Comparison of ENCODE assay signal across 26 mouse cellular contexts in the genomic region with DNA sequence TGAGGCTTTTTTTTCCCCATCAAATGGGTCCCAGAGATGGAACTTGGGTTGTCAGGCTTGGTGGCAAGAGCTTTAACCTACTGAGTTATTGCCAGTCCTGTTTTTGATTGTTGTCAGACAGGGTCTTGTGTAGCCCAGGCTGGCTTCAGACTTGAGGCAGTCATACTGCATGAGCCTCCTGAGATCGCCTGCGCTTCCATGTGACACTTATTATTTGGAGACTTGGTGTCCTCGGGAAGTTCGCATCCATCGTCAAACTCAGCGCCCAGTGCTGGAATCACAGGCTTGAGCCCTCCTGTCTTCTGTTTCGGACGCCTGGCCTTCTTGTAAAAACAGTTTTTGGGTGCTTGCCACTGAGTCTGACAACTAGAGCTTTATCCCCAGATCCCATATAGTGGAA. TPM values are rescaled to one million over a fixed set of nuclear protein-coding genes. Genes with fewer than 3 reads are reported as not detected.
DNase-seq lines count a peak whose midpoint lies in the region; ATAC-seq and TF ChIP-seq lines count a peak whose summit lies in the region.
"Had no signal": no experiment of that assay in that cellular context is flagged by ENCODE, and none has a peak within 500 bp of the region (broad histone marks: within the 10 kb centered on the region; RNA-seq: fewer than 3 reads in every experiment).

No protein-coding gene starts in this region.

- intact Hi-C loops in heart, postnatal 10 days (cut with DNase I), result no loop called here

- H3K36me3 ChIP-seq in heart, embryonic 10.5 days, result peaks cover 73% of the 10 kb centered on the region
- H3K36me3 ChIP-seq in liver, embryonic 12.5 days, result peaks cover 81% of the 10 kb centered on the region
- H3K36me3 ChIP-seq in liver, postnatal 0 days (replicated peaks; ENCODE audit: insufficient read depth, low read length), result peaks cover 45% of the 10 kb centered on the region
- peaks cover 48% of the 10 kb centered on the region for H3K36me3 ChIP-seq in liver, embryonic 14.5 days (replicated peaks; ENCODE audit: control insufficient read depth, insufficient read depth, low read depth)
- peaks cover 22% of the 10 kb centered on the region for H3K36me3 ChIP-seq in stomach, postnatal 0 days (ENCODE audit: control insufficient read depth, insufficient read depth, low read length)

- TF ChIP-seq EP300 in liver, postnatal 0 days (IDR thresholded peaks at IDR 0.05; ENCODE audit: low read depth), result no peak
- TF ChIP-seq EP300 in liver, embryonic 14.5 days (IDR thresholded peaks at IDR 0.05; ENCODE audit: low read depth), result no peak
- no peak for TF ChIP-seq EP300 in stomach, postnatal 0 days (optimal IDR thresholded peaks at IDR 0.05)

- no peak for TF ChIP-seq CTCF in liver, postnatal 0 days (IDR thresholded peaks at IDR 0.05; ENCODE audit: low read depth)
- no peak for TF ChIP-seq CTCF in liver, embryonic 14.5 days (IDR thresholded peaks at IDR 0.05; ENCODE audit: low read depth)
- no peak for TF ChIP-seq CTCF in stomach, postnatal 0 days (IDR thresholded peaks at IDR 0.05; ENCODE audit: low read depth)

- no peak overlapping the region for H3K4me3 ChIP-seq in heart, embryonic 10.5 days
- H3K4me3 ChIP-seq in liver, embryonic 12.5 days, result no peak overlapping the region
- no peak overlapping the region for H3K4me3 ChIP-seq in liver, postnatal 0 days (ENCODE audit: low read depth, low read length)
- H3K4me3 ChIP-seq in liver, embryonic 14.5 days (ENCODE audit: insufficient read depth in 1 of 2, low read depth in 2 of 2, low read length in 2 of 2), result no peak overlapping the region
- no peak overlapping the region for H3K4me3 ChIP-seq in stomach, postnatal 0 days (ENCODE audit: low read depth, low read length)
- H3K4me3 ChIP-seq: embryonic facial prominence, embryonic 12.5 days; embryonic facial prominence, embryonic 15.5 days; forebrain, embryonic 10.5 days; forebrain, embryonic 13.5 days; heart, embryonic 13.5 days; hindbrain, embryonic 10.5 days; hindbrain, embryonic 13.5 days; intestine, embryonic 15.5 days had no signal

- no peaks in the 10 kb centered on the region for H3K27me3 ChIP-seq in heart, embryonic 10.5 days (ENCODE audit: insufficient read depth, poor library complexity, severe bottlenecking)
- no peaks in the 10 kb centered on the region for H3K27me3 ChIP-seq in liver, embryonic 12.5 days (replicated peaks)
- no peaks in the 10 kb centered on the region for H3K27me3 ChIP-seq in liver, postnatal 0 days (ENCODE audit: insufficient read depth, low read length)
- H3K27me3 ChIP-seq in liver, embryonic 14.5 days (ENCODE audit: control insufficient read depth, insufficient read depth, low read length), result no peaks in the 10 kb centered on the region
- H3K27me3 ChIP-seq in stomach, postnatal 0 days (ENCODE audit: control insufficient read depth, insufficient read depth, low read length), result no peaks in the 10 kb centered on the region
- H3K27me3 ChIP-seq: embryonic facial prominence, embryonic 12.5 days; embryonic facial prominence, embryonic 15.5 days; forebrain, embryonic 13.5 days; heart, embryonic 13.5 days; hindbrain, embryonic 13.5 days; intestine, embryonic 15.5 days had no signal

- 94% methylated on average over 8 of the region's 8 CpGs for WGBS in heart, embryonic 10.5 days
- WGBS in liver, embryonic 12.5 days (ENCODE audit: insufficient replicate concordance), result 88% methylated on average over 8 of the region's 8 CpGs
- WGBS in liver, postnatal 0 days (ENCODE audit: insufficient replicate concordance), result 94% methylated on average over 8 of the region's 8 CpGs
- WGBS in liver, embryonic 14.5 days (ENCODE audit: insufficient replicate concordance), result 89% methylated on average over 8 of the region's 8 CpGs
- 95% methylated on average over 8 of the region's 8 CpGs for WGBS in stomach, postnatal 0 days

- peak overlapping the region; percentile 66; the same call in 1 of the 2 replicates for H3K9ac ChIP-seq in liver, embryonic 12.5 days
- H3K9ac ChIP-seq in liver, postnatal 0 days (replicated peaks), result no peak overlapping the region
- peak overlapping the region; percentile 54; the same call in 1 of the 2 replicates for H3K9ac ChIP-seq in liver, embryonic 14.5 days (replicated peaks)
- no peak overlapping the region for H3K9ac ChIP-seq in stomach, postnatal 0 days (ENCODE audit: low read length)
- H3K9ac ChIP-seq: embryonic facial prominence, embryonic 12.5 days; embryonic facial prominence, embryonic 15.5 days; forebrain, embryonic 13.5 days; heart, embryonic 13.5 days; hindbrain, embryonic 13.5 days; intestine, embryonic 15.5 days had no signal

- no peaks in the 10 kb centered on the region for H3K9me3 ChIP-seq in heart, embryonic 10.5 days
- H3K9me3 ChIP-seq in liver, embryonic 12.5 days (replicated peaks), result no peaks in the 10 kb centered on the region
- H3K9me3 ChIP-seq in liver, postnatal 0 days (ENCODE audit: low read length), result no peaks in the 10 kb centered on the region
- no peaks in the 10 kb centered on the region for H3K9me3 ChIP-seq in liver, embryonic 14.5 days (ENCODE audit: control insufficient read depth, low read length)
- no peaks in the 10 kb centered on the region for H3K9me3 ChIP-seq in stomach, postnatal 0 days (ENCODE audit: control insufficient read depth, low read length)
- H3K9me3 ChIP-seq: embryonic facial prominence, embryonic 12.5 days; embryonic facial prominence, embryonic 15.5 days; forebrain, embryonic 10.5 days; forebrain, embryonic 13.5 days; heart, embryonic 13.5 days; hindbrain, embryonic 10.5 days; hindbrain, embryonic 13.5 days; intestine, embryonic 15.5 days had no signal

- H3K4me2 ChIP-seq in liver, embryonic 12.5 days, result peak overlapping the region; percentile 58
- H3K4me2 ChIP-seq in liver, postnatal 0 days (ENCODE audit: low read depth, low read length), result no peak overlapping the region
- H3K4me2 ChIP-seq in liver, embryonic 14.5 days (ENCODE audit: low read depth), result peak overlapping the region; percentile 20; the same call in 1 of the 2 replicates
- no peak overlapping the region for H3K4me2 ChIP-seq in stomach, postnatal 0 days (replicated peaks; ENCODE audit: low read depth)
- H3K4me2 ChIP-seq: embryonic facial prominence, embryonic 12.5 days; embryonic facial prominence, embryonic 15.5 days; forebrain, embryonic 13.5 days; heart, embryonic 13.5 days; hindbrain, embryonic 13.5 days; intestine, embryonic 15.5 days had no signal

- H3K27ac ChIP-seq in heart, embryonic 10.5 days, result no peak overlapping the region
- peak overlapping the region; percentile 98 for H3K27ac ChIP-seq in liver, embryonic 12.5 days
- H3K27ac ChIP-seq in liver, postnatal 0 days (ENCODE audit: low read depth), result no peak overlapping the region
- peak overlapping the region; percentile 98 for H3K27ac ChIP-seq in liver, embryonic 14.5 days
- H3K27ac ChIP-seq in stomach, postnatal 0 days (replicated peaks), result no peak overlapping the region
- H3K27ac ChIP-seq: embryonic facial prominence, embryonic 12.5 days; embryonic facial prominence, embryonic 15.5 days; forebrain, embryonic 10.5 days; forebrain, embryonic 13.5 days; heart, embryonic 13.5 days; hindbrain, embryonic 10.5 days; hindbrain, embryonic 13.5 days; intestine, embryonic 15.5 days had no signal

- peak; percentile 63 for DNase-seq in heart, embryonic 10.5 days (ENCODE audit: low spot score)
- no peak for DNase-seq in heart, postnatal 10 days
- DNase-seq in liver, postnatal 0 days, result no peak
- DNase-seq in liver, embryonic 14.5 days (ENCODE audit: low read depth in 3 of 3, low spot score in 3 of 3), result no peak
- DNase-seq in stomach, postnatal 0 days (ENCODE audit: low spot score), result peak; percentile 7
- DNase-seq in spleen, adult 12 weeks (ENCODE audit: low spot score), result no peak
- DNase-seq in adrenal gland, adult (ENCODE audit: inconsistent age in 2 of 2, low spot score in 1 of 2), result no peak
- DNase-seq: adrenal gland, postnatal 10 days; adrenal gland, postnatal 36 days; cerebellum, adult 18-20 months; cerebellum, adult 9-10 months; cerebellum, postnatal 14 days; gastrocnemius, postnatal 25 days had no signal

- no peak for ATAC-seq in liver, embryonic 12.5 days
- no peak for ATAC-seq in liver, postnatal 0 days
- ATAC-seq in liver, embryonic 14.5 days (ENCODE audit: insufficient read depth), result no peak
- ATAC-seq in stomach, postnatal 0 days (ENCODE audit: low FRiP score, low TSS enrichment), result no peak
- ATAC-seq: activated CD4-positive, CD25-positive, alpha-beta regulatory T cell, adult 4 months; CD4-positive, CD25-positive, alpha-beta regulatory T cell, adult 4 months; forebrain, embryonic 13.5 days; forebrain, embryonic 16.5 days; hindbrain, embryonic 16.5 days; intestine, embryonic 15.5 days had no signal

- H3K4me1 ChIP-seq in heart, embryonic 10.5 days, result peaks cover 13% of the 10 kb centered on the region
- H3K4me1 ChIP-seq in liver, embryonic 12.5 days, result peaks cover 74% of the 10 kb centered on the region
- peaks cover 18% of the 10 kb centered on the region for H3K4me1 ChIP-seq in liver, postnatal 0 days (ENCODE audit: insufficient read depth)
- peaks cover 36 to 50% of the 10 kb centered on the region in 2 experiments for H3K4me1 ChIP-seq in liver, embryonic 14.5 days (replicated peaks; ENCODE audit: control insufficient read depth in 2 of 2, insufficient read depth in 2 of 2, low read length in 1 of 2)
- 0 out of 2 replicates have a peak, but pooled peaks cover 4% of the 10 kb centered on the region for H3K4me1 ChIP-seq in stomach, postnatal 0 days (replicated peaks; ENCODE audit: control insufficient read depth, insufficient read depth)

RNA-seq across cellular contexts. Expression of a gene that starts 4.7 kb away (rescaled TPM):
- polyA plus RNA-seq in heart, embryonic 10.5 days (2016; fragmentation: Nextera tagmentation; extraction: Ambion mirVana), result 1.6 and 2.1 TPM in 2 replicates
- total RNA-seq in heart, postnatal 10 days (2021), result 1 to 10 TPM; 3.0 to 3.5 TPM
- polyA plus RNA-seq in liver, embryonic 12.5 days (2016; fragmentation: Nextera tagmentation; extraction: Ambion mirVana), result 2.3 and 2.7 TPM in 2 replicates
- 0.79 and 0.82 TPM in 2 replicates for polyA plus RNA-seq in liver, postnatal 0 days (2015; fragmentation: Nextera tagmentation; extraction: Ambion mirVana)
- polyA plus RNA-seq in liver, embryonic 14.5 days (2012; rRNA removed), result 0.86 and 0.95 TPM in 2 replicates
- 0.86 and 1.7 TPM in 2 replicates for polyA plus RNA-seq in liver, embryonic 14.5 days (2014; fragmentation: Nextera tagmentation; extraction: Ambion mirVana)
- 1.1 and 1.5 TPM in 2 replicates for polyA plus RNA-seq in stomach, postnatal 0 days (2015; fragmentation: Nextera tagmentation; extraction: Ambion mirVana)

RNA-seq across cellular contexts. Expression of a gene that starts 4.7 kb away (rescaled TPM):
- polyA plus RNA-seq in heart, embryonic 10.5 days (2016; fragmentation: Nextera tagmentation; extraction: Ambion mirVana), result 36.5 and 42.8 TPM in 2 replicates
- total RNA-seq in heart, postnatal 10 days (2021), result 10 to 100 TPM; 21.9 to 23.0 TPM
- polyA plus RNA-seq in liver, embryonic 12.5 days (2016; fragmentation: Nextera tagmentation; extraction: Ambion mirVana), result 31.2 and 32.6 TPM in 2 replicates
- 13.5 and 14.4 TPM in 2 replicates for polyA plus RNA-seq in liver, postnatal 0 days (2015; fragmentation: Nextera tagmentation; extraction: Ambion mirVana)
- 20.7 and 23.1 TPM in 2 replicates for polyA plus RNA-seq in liver, embryonic 14.5 days (2012; rRNA removed)
- 23.2 and 25.7 TPM in 2 replicates for polyA plus RNA-seq in liver, embryonic 14.5 days (2014; fragmentation: Nextera tagmentation; extraction: Ambion mirVana)
- polyA plus RNA-seq in stomach, postnatal 0 days (2015; fragmentation: Nextera tagmentation; extraction: Ambion mirVana), result 23.8 and 25.1 TPM in 2 replicates

RNA-seq across cellular contexts. Expression of a gene that starts 4.8 kb away (rescaled TPM):
- 37.0 and 43.0 TPM in 2 replicates for polyA plus RNA-seq in heart, embryonic 10.5 days (2016; fragmentation: Nextera tagmentation; extraction: Ambion mirVana)
- 10 to 100 TPM; 17.2 to 19.0 TPM for total RNA-seq in heart, postnatal 10 days (2021)
- 34.6 and 35.2 TPM in 2 replicates for polyA plus RNA-seq in liver, embryonic 12.5 days (2016; fragmentation: Nextera tagmentation; extraction: Ambion mirVana)
- 8.9 and 10.6 TPM in 2 replicates for polyA plus RNA-seq in liver, postnatal 0 days (2015; fragmentation: Nextera tagmentation; extraction: Ambion mirVana)
- polyA plus RNA-seq in liver, embryonic 14.5 days (2012; rRNA removed), result 9.8 and 12.5 TPM in 2 replicates
- 13.3 and 14.3 TPM in 2 replicates for polyA plus RNA-seq in liver, embryonic 14.5 days (2014; fragmentation: Nextera tagmentation; extraction: Ambion mirVana)
- polyA plus RNA-seq in stomach, postnatal 0 days (2015; fragmentation: Nextera tagmentation; extraction: Ambion mirVana), result 13.4 and 13.6 TPM in 2 replicates

RNA-seq across cellular contexts. Expression of a gene that starts 14.4 kb away (rescaled TPM):
- 3.2 and 4.5 TPM in 2 replicates for polyA plus RNA-seq in heart, embryonic 10.5 days (2016; fragmentation: Nextera tagmentation; extraction: Ambion mirVana)
- 1 to 10 TPM; 5.4 to 5.5 TPM for total RNA-seq in heart, postnatal 10 days (2021)
- 5.0 and 6.2 TPM in 2 replicates for polyA plus RNA-seq in liver, embryonic 12.5 days (2016; fragmentation: Nextera tagmentation; extraction: Ambion mirVana)
- polyA plus RNA-seq in liver, postnatal 0 days (2015; fragmentation: Nextera tagmentation; extraction: Ambion mirVana), result 1.2 and 1.6 TPM in 2 replicates
- 6.4 and 6.6 TPM in 2 replicates for polyA plus RNA-seq in liver, embryonic 14.5 days (2012; rRNA removed)
- 2.9 and 3.9 TPM in 2 replicates for polyA plus RNA-seq in liver, embryonic 14.5 days (2014; fragmentation: Nextera tagmentation; extraction: Ambion mirVana)
- polyA plus RNA-seq in stomach, postnatal 0 days (2015; fragmentation: Nextera tagmentation; extraction: Ambion mirVana), result 1.9 and 2.1 TPM in 2 replicates

Comparison
In these comparisons a context has a peak if more than half of its experiments do, and no peak if none do; other contexts are left out.
1. DNase-seq: peak in heart, embryonic 10.5 days (single experiment) and stomach, postnatal 0 days (single experiment); none in heart, postnatal 10 days (0 of 2), liver, postnatal 0 days (single experiment), liver, embryonic 14.5 days (0 of 3), spleen, adult 12 weeks (single experiment) and adrenal gland, adult (0 of 2).
2. H3K27ac ChIP-seq: peak in liver, embryonic 12.5 days (single experiment) and liver, embryonic 14.5 days (single experiment); none in heart, embryonic 10.5 days (single experiment), liver, postnatal 0 days (single experiment) and stomach, postnatal 0 days (single experiment).
3. H3K4me2 ChIP-seq: peak in liver, embryonic 12.5 days (single experiment) and liver, embryonic 14.5 days (single experiment); none in liver, postnatal 0 days (single experiment) and stomach, postnatal 0 days (single experiment).
4. H3K9ac ChIP-seq: peak in liver, embryonic 12.5 days (single experiment) and liver, embryonic 14.5 days (single experiment); none in liver, postnatal 0 days (single experiment) and stomach, postnatal 0 days (single experiment).